Mouse (Mus musculus): ENCODE measurements around the gene Tmem229a.

Gene Tmem229a

GRCm38 (mm10) chr6:24955946-24956585, at the start of gene Tmem229a:
Gene Tmem229a, minus strand, starts transcription at chr6:24956297.
- DNase-seq (ENCODE audit: low spot score), result peak; percentile 67

- peak; percentile 16 for DNase-seq (ENCODE audit: low spot score)
Observed at GRCm38 (mm10) chr6:24993754-24994153, 37.7 kb upstream of the Tmem229a start.

GRCm38 (mm10) chr6:24989836-24990235, 33.7 kb upstream of the Tmem229a start:
- peak; percentile 24 for DNase-seq (ENCODE audit: low spot score)

GRCm38 (mm10) chr6:24976176-24976575, 20.1 kb upstream of the Tmem229a start:
- no peak for DNase-seq (ENCODE audit: low spot score)

GRCm38 (mm10) chr6:24968471-24969223, 12.6 kb upstream of the Tmem229a start:
- no peak for DNase-seq (ENCODE audit: low spot score)

GRCm38 (mm10) chr6:24967726-24968125, 11.6 kb upstream of the Tmem229a start:
- DNase-seq (ENCODE audit: low spot score), result no peak

- DNase-seq (ENCODE audit: low spot score), result no peak
Observed at GRCm38 (mm10) chr6:24966010-24966682, 10.0 kb upstream of the Tmem229a start.

GRCm38 (mm10) chr6:24963754-24964153, 7.7 kb upstream of the Tmem229a start:
- DNase-seq (ENCODE audit: low spot score), result no peak

GRCm38 (mm10) chr6:24956586-24956973, 483 bp upstream of the Tmem229a start:
- DNase-seq (ENCODE audit: low spot score), result no peak

GRCm38 (mm10) chr6:24955131-24955945, 759 bp downstream of the Tmem229a start:
- peak; percentile 28 for DNase-seq (ENCODE audit: low spot score)

GRCm38 (mm10) chr6:24954126-24954525, 2.0 kb downstream of the Tmem229a start:
- no peak for DNase-seq (ENCODE audit: low spot score)

- no peak for DNase-seq (ENCODE audit: low spot score)
Observed at GRCm38 (mm10) chr6:24952341-24952740, 3.8 kb downstream of the Tmem229a start.

- no peak for DNase-seq (ENCODE audit: low spot score)
Observed at GRCm38 (mm10) chr6:24950669-24951068, 5.4 kb downstream of the Tmem229a start.

- no peak for DNase-seq (ENCODE audit: low spot score)
Observed at GRCm38 (mm10) chr6:24925076-24925785, 30.9 kb downstream of the Tmem229a start.

GRCm38 (mm10) chr6:24913591-24913990, 42.5 kb downstream of the Tmem229a start:
- no peak for DNase-seq (ENCODE audit: low spot score)

GRCm38 (mm10) chr6:24910728-24911105, 45.4 kb downstream of the Tmem229a start:
- DNase-seq (ENCODE audit: low spot score), result no peak

- no peak for DNase-seq (ENCODE audit: low spot score)
Observed at GRCm38 (mm10) chr6:24910016-24910727, 45.9 kb downstream of the Tmem229a start.

GRCm38 (mm10) chr6:24907824-24908223, 48.3 kb downstream of the Tmem229a start:
- no peak for DNase-seq (ENCODE audit: low spot score)

GRCm38 (mm10) chr6:24905101-24905500, 51.0 kb downstream of the Tmem229a start:
- no peak for DNase-seq (ENCODE audit: low spot score)

Measured in left cerebral cortex, adult 11 months (tissue).